21 mouse cellular contexts compared by ENCODE assay signal in the genomic region with DNA sequence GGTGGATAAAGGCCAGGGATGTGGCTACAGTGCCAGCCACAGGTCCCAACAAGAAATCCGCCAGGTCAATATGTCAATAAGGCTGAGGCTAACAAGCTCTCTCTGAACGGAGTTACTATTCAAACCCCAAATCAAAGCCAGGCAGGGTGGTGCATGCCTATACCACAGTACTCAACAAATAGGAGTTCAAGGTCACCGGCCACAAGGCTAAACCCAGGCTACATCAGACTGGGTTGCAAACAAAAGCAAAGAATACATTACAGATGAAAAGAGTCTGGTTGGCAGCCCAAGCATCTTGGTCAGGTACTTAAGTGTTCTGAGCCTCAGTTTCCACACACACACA. TPM values are rescaled to one million over a fixed set of nuclear protein-coding genes. Genes with fewer than 3 reads are reported as not detected.
DNase-seq lines count a peak whose midpoint lies in the region; ATAC-seq and TF ChIP-seq lines count a peak whose summit lies in the region.
"Had no signal": no experiment of that assay in that cellular context is flagged by ENCODE, and none has a peak within 500 bp of the region (broad histone marks: within the 10 kb centered on the region; RNA-seq: fewer than 3 reads in every experiment).

No protein-coding gene starts in this region.

- no peak overlapping the region for H3K9ac ChIP-seq in kidney, embryonic 16.5 days (replicated peaks; ENCODE audit: low read length)
- no peak overlapping the region for H3K9ac ChIP-seq in liver, embryonic 14.5 days (replicated peaks)
- H3K9ac ChIP-seq in stomach, postnatal 0 days (ENCODE audit: low read length), result no peak overlapping the region
- H3K9ac ChIP-seq: embryonic facial prominence, embryonic 15.5 days; hindbrain, embryonic 14.5 days; lung, embryonic 14.5 days; midbrain, embryonic 15.5 days had no signal

- no peaks in the 10 kb centered on the region for H3K9me3 ChIP-seq in kidney, embryonic 16.5 days (ENCODE audit: low read length)
- no peaks in the 10 kb centered on the region for H3K9me3 ChIP-seq in liver, embryonic 14.5 days (ENCODE audit: control insufficient read depth, low read length)
- no peaks in the 10 kb centered on the region for H3K9me3 ChIP-seq in stomach, postnatal 0 days (ENCODE audit: control insufficient read depth, low read length)
- H3K9me3 ChIP-seq: embryonic facial prominence, embryonic 15.5 days; limb, embryonic 10.5 days; midbrain, embryonic 15.5 days had no signal

- TF ChIP-seq EP300 in liver, embryonic 14.5 days (IDR thresholded peaks at IDR 0.05; ENCODE audit: low read depth), result no peak
- TF ChIP-seq EP300 in stomach, postnatal 0 days (optimal IDR thresholded peaks at IDR 0.05), result no peak

- peaks cover 38% of the 10 kb centered on the region for H3K4me1 ChIP-seq in kidney, embryonic 16.5 days (ENCODE audit: insufficient read depth, low read length)
- H3K4me1 ChIP-seq in liver, embryonic 14.5 days (replicated peaks; ENCODE audit: control insufficient read depth in 2 of 2, insufficient read depth in 2 of 2, low read length in 1 of 2), result peaks cover 0 to 23% of the 10 kb centered on the region in 2 experiments; a peak in 2 of 4 replicates
- peaks cover 13% of the 10 kb centered on the region; the same call in 1 of the 2 replicates for H3K4me1 ChIP-seq in stomach, postnatal 0 days (replicated peaks; ENCODE audit: control insufficient read depth, insufficient read depth)
- H3K4me1 ChIP-seq: midbrain, embryonic 15.5 days had no signal

- H3K36me3 ChIP-seq in kidney, embryonic 16.5 days (ENCODE audit: insufficient read depth, low read length), result no peaks in the 10 kb centered on the region
- H3K36me3 ChIP-seq in liver, embryonic 14.5 days (replicated peaks; ENCODE audit: control insufficient read depth, insufficient read depth, low read depth), result no peaks in the 10 kb centered on the region
- H3K36me3 ChIP-seq in stomach, postnatal 0 days (ENCODE audit: control insufficient read depth, insufficient read depth, low read length), result no peaks in the 10 kb centered on the region
- H3K36me3 ChIP-seq: embryonic facial prominence, embryonic 15.5 days; limb, embryonic 10.5 days; midbrain, embryonic 15.5 days had no signal

- TF ChIP-seq CTCF in liver, embryonic 14.5 days (IDR thresholded peaks at IDR 0.05; ENCODE audit: low read depth), result no peak
- no peak for TF ChIP-seq CTCF in stomach, postnatal 0 days (IDR thresholded peaks at IDR 0.05; ENCODE audit: low read depth)

- H3K27me3 ChIP-seq in kidney, embryonic 16.5 days (ENCODE audit: insufficient read depth, low read length), result no peaks in the 10 kb centered on the region
- no peaks in the 10 kb centered on the region for H3K27me3 ChIP-seq in liver, embryonic 14.5 days (ENCODE audit: control insufficient read depth, insufficient read depth, low read length)
- H3K27me3 ChIP-seq in stomach, postnatal 0 days (ENCODE audit: control insufficient read depth, insufficient read depth, low read length), result no peaks in the 10 kb centered on the region
- H3K27me3 ChIP-seq: embryonic facial prominence, embryonic 15.5 days; midbrain, embryonic 15.5 days; Patski had no signal

- H3K27ac ChIP-seq in kidney, embryonic 16.5 days (ENCODE audit: low read length), result peak overlapping the region; percentile 59
- H3K27ac ChIP-seq in liver, embryonic 14.5 days, result no peak overlapping the region
- H3K27ac ChIP-seq in stomach, postnatal 0 days (replicated peaks), result peak overlapping the region; percentile 58; the same call in 1 of the 2 replicates
- H3K27ac ChIP-seq: hindbrain, embryonic 14.5 days; limb, embryonic 10.5 days; midbrain, embryonic 15.5 days had no signal

- no peak overlapping the region for H3K4me2 ChIP-seq in kidney, embryonic 16.5 days (replicated peaks; ENCODE audit: low read depth, low read length)
- H3K4me2 ChIP-seq in liver, embryonic 14.5 days (ENCODE audit: low read depth), result no peak overlapping the region
- no peak overlapping the region for H3K4me2 ChIP-seq in stomach, postnatal 0 days (replicated peaks; ENCODE audit: low read depth)
- H3K4me2 ChIP-seq: embryonic facial prominence, embryonic 15.5 days; hindbrain, embryonic 14.5 days; lung, embryonic 14.5 days; midbrain, embryonic 15.5 days had no signal

- 0 out of 2 replicates have a peak, but pooled peaks have one; percentile 17 for ATAC-seq in kidney, embryonic 16.5 days (ENCODE audit: low FRiP score, low TSS enrichment)
- peak; percentile 21; the same call in 1 of the 2 replicates for ATAC-seq in liver, embryonic 14.5 days (ENCODE audit: insufficient read depth)
- no peak for ATAC-seq in stomach, postnatal 0 days (ENCODE audit: low FRiP score, low TSS enrichment)
- ATAC-seq: midbrain, embryonic 15.5 days had no signal

- no peak overlapping the region for H3K4me3 ChIP-seq in kidney, embryonic 16.5 days (ENCODE audit: low read length)
- no peak overlapping the region for H3K4me3 ChIP-seq in liver, embryonic 14.5 days (ENCODE audit: insufficient read depth in 1 of 2, low read depth in 2 of 2, low read length in 2 of 2)
- no peak overlapping the region for H3K4me3 ChIP-seq in stomach, postnatal 0 days (ENCODE audit: low read depth, low read length)
- H3K4me3 ChIP-seq: embryonic facial prominence, embryonic 15.5 days; limb, embryonic 10.5 days; midbrain, embryonic 15.5 days; myocyte had no signal

- 75% methylated on average over 3 of the region's 3 CpGs for WGBS in kidney, embryonic 16.5 days
- WGBS in liver, embryonic 14.5 days (ENCODE audit: insufficient replicate concordance), result 59% methylated on average over 3 of the region's 3 CpGs
- WGBS in stomach, postnatal 0 days, result 59% methylated on average over 3 of the region's 3 CpGs

- no peak for DNase-seq in kidney, postnatal 10 days
- DNase-seq in ZHBTc4 (ENCODE audit: low read depth, low spot score), result peak; percentile 54
- DNase-seq in liver, embryonic 14.5 days (ENCODE audit: low read depth in 3 of 3, low spot score in 3 of 3), result peak in 2 of 3 experiments; percentile 3 to 12
- DNase-seq in stomach, postnatal 0 days (ENCODE audit: low spot score), result no peak
- DNase-seq in thymus, postnatal 10 days (ENCODE audit: low spot score in 2 of 2), result no peak
- DNase-seq in left cerebral cortex, adult 8-10 months (ENCODE audit: low spot score in 2 of 2), result no peak
- DNase-seq: adrenal gland, postnatal 25 days; cerebellum, adult 2 months; cerebellum, postnatal 36 days; gastrocnemius, postnatal 10 days; heart, adult 18-20 months; heart, postnatal 36 days; lung, embryonic 14.5 days; lung, postnatal 36 days had no signal

RNA-seq across cellular contexts. Expression of a gene that starts 25.9 kb away (rescaled TPM):
- 7.0 and 9.8 TPM in 2 replicates for polyA plus RNA-seq in kidney, embryonic 16.5 days (2015; fragmentation: Nextera tagmentation; extraction: Ambion mirVana)
- polyA plus RNA-seq in liver, embryonic 14.5 days (2012; rRNA removed), result 0.96 and 1.3 TPM in 2 replicates
- polyA plus RNA-seq in liver, embryonic 14.5 days (2014; fragmentation: Nextera tagmentation; extraction: Ambion mirVana), result 0.78 and 1.1 TPM in 2 replicates
- 4.4 and 5.2 TPM in 2 replicates for polyA plus RNA-seq in stomach, postnatal 0 days (2015; fragmentation: Nextera tagmentation; extraction: Ambion mirVana)
- 10 to 100 TPM; 69.1 to 81.7 (median 71.1) TPM for total RNA-seq in left cerebral cortex, adult 8-10 months (2022)

Comparison
In these comparisons a context has a peak if more than half of its experiments do, and no peak if none do; other contexts are left out.
1. DNase-seq: peak in ZHBTc4 (single experiment) and liver, embryonic 14.5 days (2 of 3); none in kidney, postnatal 10 days (single experiment), stomach, postnatal 0 days (single experiment), thymus, postnatal 10 days (0 of 2) and left cerebral cortex, adult 8-10 months (0 of 2).